Mouse (Mus musculus) colon, adult 2 months (tissue): ENCODE measurements around the gene Olfr1447. TPM values are rescaled to one million over a fixed set of nuclear protein-coding genes. Genes with fewer than 3 reads are reported as not detected.

Experiments
- polyA plus RNA-seq: library from polyadenylated mRNA; depleted of rRNA; stranded (reverse); fragments of >200 nt; gene quantifications from 2 replicates; pipeline ENCODE4 v1.2.3, GENCODE M21; 2012; rRNA removed

The Olfr1447 gene
- polyA plus RNA-seq: not detected in 2 replicates

DNA sequence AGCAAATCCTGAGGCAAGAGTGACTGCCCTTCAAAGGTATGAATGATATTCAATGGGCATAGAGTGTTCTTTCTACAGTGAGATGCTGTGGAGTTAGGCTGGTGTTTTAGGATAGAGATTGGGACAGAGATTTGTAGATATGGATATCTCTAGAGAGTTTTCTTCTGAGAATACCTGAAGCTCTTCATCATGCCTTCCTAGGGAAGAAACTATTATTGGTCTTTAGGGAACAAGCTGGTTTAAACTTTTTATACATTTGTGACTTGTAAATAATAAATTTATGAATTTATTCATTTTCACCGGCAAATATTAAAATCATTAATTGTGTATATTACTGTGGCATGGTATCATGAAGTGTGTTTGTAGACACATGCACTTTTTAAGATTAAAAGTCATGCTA is at the start of gene Olfr1447:
Gene Olfr1447, minus strand, starts transcription at position 101 of the 400 bp plus-strand sequence.

GRCm38 (mm10) chr19:12949958-12950357 is 46.4 kb upstream of the Olfr1447 start, which contains the start of gene Olfr1450:
Gene Olfr1450 (plus strand): TSS chr19:12950258.

DNA sequence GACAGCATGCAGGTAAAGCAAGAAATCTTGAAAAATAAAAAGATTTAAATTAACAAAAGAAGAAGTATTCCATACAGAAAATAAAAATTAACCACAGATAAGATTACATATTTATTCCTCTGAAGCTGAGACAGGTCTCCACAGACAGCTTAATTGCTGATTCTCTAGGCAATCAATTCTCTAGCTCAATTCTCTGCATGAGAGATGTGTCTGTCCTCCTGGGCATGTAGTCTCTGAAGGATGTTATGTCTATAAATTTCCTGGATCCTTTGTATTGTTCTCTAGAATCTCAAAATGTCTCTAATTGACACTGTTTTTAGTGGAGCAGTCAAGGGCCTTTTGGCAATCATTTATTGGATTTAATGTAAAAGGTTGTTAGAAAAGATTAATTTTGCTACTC is 27.0 kb upstream of the Olfr1447 start, which contains the start of gene Olfr1449:
Gene Olfr1449, plus strand, starts transcription at position 301 of the 400 bp plus-strand sequence.

DNA sequence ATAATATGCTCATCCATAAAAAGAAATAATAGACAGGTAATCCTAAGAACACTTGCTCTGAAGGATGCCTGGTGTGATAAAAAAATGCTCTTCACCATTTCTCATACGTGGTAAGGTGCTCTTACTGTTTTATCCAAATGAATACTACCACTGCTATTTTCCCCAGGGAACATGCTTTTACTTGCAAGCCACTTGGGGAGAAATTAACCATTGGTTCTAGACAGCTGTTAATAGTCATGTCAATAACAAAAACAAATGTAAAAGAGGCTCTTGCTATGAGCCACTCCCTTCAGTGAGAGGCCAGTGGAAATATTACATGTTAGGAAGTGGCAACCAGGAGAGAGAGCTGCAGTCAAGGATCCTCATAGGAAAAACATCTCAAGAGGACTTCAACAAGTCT is 20.8 kb upstream of the Olfr1447 start, which contains the start of gene Olfr1448:
Gene Olfr1448, minus strand, starts transcription at position 101 of the 400 bp plus-strand sequence.

DNA sequence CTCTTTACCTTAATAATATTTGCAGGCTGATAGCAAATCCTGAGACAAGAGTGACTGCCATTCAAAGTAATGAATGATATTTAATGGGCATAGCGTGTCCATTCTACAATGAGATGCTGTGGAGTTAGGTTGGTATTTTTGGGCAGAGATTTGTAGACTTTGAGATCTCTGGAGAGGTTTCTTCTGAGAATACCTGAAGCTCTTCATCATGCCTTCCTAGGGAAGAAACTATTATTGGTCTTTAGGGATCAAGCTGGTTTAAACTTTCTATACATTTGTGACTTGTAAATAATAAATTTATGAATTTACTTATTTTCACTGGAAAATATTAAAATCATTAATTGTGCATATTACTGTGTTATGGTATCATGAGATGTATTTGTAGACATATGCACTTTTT is 10.1 kb downstream of the Olfr1447 start, which contains the start of gene Olfr1446:
Gene Olfr1446, minus strand, starts transcription at position 101 of the 400 bp plus-strand sequence.

GRCm38 (mm10) chr19:12883555-12883954 is 20.0 kb downstream of the Olfr1447 start, which contains the start of gene Olfr1445:
Gene Olfr1445 (plus strand): TSS chr19:12883855.

GRCm38 (mm10) chr19:12856983-12857382 is 46.6 kb downstream of the Olfr1447 start, which contains the start of gene Olfr1444:
Gene Olfr1444 (plus strand): TSS chr19:12857283.

Other genes starting within 250 kb of the Olfr1447 start
- gene Olfr1442, start 233.3 kb downstream of the Olfr1447 start, polyA plus RNA-seq: not detected in 2 replicates
- gene Olfr1443, start 225.6 kb downstream of the Olfr1447 start, polyA plus RNA-seq: not detected in 2 replicates
- 0.10 TPM in 1 of 2 replicates, not detected in the other for gene Keg1, start 208.0 kb downstream of the Olfr1447 start, polyA plus RNA-seq
- gene Cntf, start 138.1 kb downstream of the Olfr1447 start, polyA plus RNA-seq: 0.27 TPM in 1 of 2 replicates, not detected in the other
- 11.1 and 11.5 TPM in 2 replicates for gene Zfp91, start 107.6 kb downstream of the Olfr1447 start, polyA plus RNA-seq
- 2.3 and 2.5 TPM in 2 replicates for gene Lpxn, start 107.5 kb downstream of the Olfr1447 start, polyA plus RNA-seq
- gene Gm5244, start 57.1 kb downstream of the Olfr1447 start, polyA plus RNA-seq: not detected in 2 replicates
- not detected in 2 replicates for gene Olfr1444, start 46.5 kb downstream of the Olfr1447 start, polyA plus RNA-seq
- not detected in 2 replicates for gene Olfr1445, start 19.9 kb downstream of the Olfr1447 start, polyA plus RNA-seq
- gene Olfr1446, start 10.2 kb downstream of the Olfr1447 start, polyA plus RNA-seq: not detected in 2 replicates
- not detected in 2 replicates for gene Olfr1448, start 20.7 kb upstream of the Olfr1447 start, polyA plus RNA-seq
- gene Olfr1449, start 27.1 kb upstream of the Olfr1447 start, polyA plus RNA-seq: not detected in 2 replicates
- not detected in 2 replicates for gene Olfr1450, start 46.5 kb upstream of the Olfr1447 start, polyA plus RNA-seq
- gene Olfr1451, start 91.3 kb upstream of the Olfr1447 start, polyA plus RNA-seq: not detected in 2 replicates
- gene Olfr1453, start 124.6 kb upstream of the Olfr1447 start, polyA plus RNA-seq: not detected in 2 replicates
- gene Olfr1454, start 156.9 kb upstream of the Olfr1447 start, polyA plus RNA-seq: not detected in 2 replicates
- gene Olfr1457, start 194.1 kb upstream of the Olfr1447 start, polyA plus RNA-seq: not detected in 2 replicates
- not detected in 2 replicates for gene Olfr1458, start 203.0 kb upstream of the Olfr1447 start, polyA plus RNA-seq
- gene Olfr1459, start 245.8 kb upstream of the Olfr1447 start, polyA plus RNA-seq: not detected in 2 replicates